Mouse (Mus musculus) 3134 (cell line): ENCODE results near the gene Npcd.

Experiments used
- DNase-seq: peaks from one replicate; pipeline ENCODE4 v3.0.0-alpha.2; 2011; ENCODE audit warnings: low spot score; ENCODE audit not compliant: insufficient read length; ENCODE audit errors: extremely low read depth

The Npcd gene

DNA sequence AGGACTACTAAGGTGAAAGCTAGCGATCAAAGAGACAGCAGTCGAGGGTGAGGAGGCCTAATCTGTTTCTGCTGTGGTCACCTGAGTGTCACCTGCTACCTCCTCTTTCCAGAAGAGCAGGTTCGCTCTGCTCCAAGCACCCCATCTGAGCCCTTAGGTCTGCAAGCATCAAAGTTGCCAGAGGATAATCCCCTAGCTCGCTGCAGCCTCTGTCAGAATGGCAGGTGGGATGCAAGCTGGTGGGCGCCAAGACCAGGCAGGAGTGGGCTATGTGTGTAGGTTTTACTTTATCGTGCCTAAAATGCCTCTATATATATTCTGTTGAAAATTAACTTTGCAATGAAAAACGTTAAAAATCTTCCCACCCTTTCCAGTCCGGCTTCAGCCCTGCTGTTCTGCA lies 28.8 kb downstream of the Npcd start:
- no peak for DNase-seq

DNA sequence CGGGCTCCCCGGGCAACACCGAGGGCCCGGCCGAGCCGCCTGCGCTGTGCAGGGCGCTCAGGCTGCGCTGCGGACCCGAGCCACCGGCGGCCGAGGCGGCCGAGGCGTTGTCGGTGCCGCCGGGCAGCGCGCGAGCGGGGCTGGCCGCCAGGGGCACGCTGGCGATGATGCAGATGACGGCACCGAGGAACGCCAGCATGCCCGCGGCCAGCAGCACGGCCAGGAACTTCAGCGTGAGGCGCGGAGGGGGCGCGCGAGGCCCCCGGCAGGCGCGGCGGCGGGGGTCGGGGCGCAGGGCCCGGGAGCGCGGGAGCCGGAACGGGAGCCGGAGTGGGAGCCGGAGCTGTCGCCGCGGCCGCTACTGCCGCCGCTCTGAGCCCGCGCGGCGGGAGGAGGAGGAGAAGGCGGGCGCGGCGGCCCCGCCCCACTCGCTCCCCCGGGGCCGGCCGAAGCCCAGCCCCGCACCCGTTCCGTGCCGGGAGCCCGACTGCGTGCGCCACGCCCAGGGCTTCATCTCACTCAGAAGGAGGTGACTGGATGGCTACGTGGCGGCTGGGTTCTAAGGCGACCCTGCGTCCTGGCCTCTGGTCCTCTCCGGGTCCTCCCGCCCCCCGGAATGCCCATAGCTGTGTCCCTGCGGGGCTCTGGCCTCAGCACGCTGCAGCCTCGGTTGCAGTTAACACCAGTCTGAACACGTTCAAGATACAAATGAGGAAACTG lies 29.5 kb downstream of the Npcd start, which contains the start of gene Nptxr:
Gene Nptxr (minus strand): TSS at position 415 of the 720 bp plus-strand sequence.
- peak; percentile 86 for DNase-seq

DNA sequence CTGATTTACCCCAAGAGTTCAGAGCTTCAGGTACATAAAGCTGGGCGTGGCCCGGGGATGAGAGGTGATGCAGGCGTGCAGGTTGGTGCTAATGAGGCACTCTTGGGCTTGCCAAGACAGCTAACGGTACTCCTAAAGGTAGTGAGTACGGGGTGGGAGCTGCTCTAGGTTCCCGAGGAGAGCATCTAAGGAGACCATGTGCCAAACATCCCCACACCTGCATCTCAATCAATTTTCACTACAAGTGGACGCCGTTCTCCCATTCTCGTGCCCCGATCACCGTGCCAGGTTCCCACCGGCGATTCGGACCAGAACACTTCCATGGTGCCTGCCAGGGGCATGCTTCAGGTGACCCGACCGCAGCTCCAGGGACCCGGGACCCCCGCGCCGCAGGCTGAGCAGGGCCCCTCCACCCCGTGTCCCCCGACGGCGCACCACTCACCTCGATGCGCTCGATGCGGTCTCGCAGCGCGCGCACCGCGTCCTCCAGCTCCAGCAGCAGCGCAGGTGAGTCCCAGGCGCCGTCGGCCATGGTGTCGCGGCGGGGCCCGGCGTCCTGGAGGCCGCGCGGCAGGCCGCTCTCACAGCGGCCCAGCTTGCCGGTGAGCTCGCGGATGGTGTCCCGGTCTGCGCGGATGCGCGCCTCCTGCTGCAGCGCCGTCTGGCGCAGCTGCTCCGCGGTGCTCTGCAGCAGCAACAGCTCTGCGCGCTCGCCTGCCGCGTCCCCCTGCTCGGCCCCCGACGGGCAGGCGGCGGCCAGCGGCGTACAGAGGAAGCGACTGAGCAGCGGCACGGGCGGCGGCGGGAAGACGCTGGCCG lies 30.3 kb downstream of the Npcd start:
- peak; percentile 73 for DNase-seq

DNA sequence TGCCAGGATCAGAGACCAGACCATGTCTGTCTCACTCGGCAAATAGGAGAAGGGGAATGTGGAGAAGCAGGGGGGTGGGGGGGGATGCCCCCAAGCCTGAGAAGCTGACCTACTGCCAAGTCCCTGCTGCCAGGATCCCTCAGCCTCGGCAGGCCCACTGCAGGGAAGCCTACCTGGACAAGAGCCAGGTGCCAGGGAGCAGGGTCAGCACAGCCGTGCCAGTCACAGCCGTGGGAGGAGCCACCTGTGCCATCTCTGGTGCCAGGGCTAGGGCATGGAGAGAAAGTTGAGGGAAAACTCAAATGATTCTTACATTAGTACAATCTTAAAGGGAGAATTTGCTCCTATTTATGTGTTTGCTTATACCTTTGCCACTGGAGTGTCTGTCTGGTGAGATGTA lies 31.7 kb downstream of the Npcd start:
- DNase-seq = no peak

DNA sequence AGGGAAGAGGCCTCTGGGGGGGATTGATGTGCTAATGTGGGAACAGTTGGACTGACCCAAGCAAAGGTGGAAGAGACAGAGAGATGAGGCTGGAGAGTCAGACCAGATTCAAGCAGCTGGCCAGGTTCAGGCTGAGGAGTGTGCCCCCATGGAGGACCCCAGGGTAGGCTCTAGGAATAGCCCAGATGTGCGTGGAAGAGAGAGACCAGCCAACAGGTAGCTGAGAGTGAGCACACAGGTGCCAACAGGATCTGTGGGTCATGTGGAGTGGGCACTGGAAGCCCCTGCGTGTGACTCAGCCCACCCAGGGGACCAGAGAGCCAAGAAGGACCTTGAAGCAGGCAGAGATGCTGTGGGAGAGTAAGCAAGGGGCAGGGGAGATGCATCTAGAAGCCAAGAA lies 32.4 kb downstream of the Npcd start:
- DNase-seq = no peak

DNA sequence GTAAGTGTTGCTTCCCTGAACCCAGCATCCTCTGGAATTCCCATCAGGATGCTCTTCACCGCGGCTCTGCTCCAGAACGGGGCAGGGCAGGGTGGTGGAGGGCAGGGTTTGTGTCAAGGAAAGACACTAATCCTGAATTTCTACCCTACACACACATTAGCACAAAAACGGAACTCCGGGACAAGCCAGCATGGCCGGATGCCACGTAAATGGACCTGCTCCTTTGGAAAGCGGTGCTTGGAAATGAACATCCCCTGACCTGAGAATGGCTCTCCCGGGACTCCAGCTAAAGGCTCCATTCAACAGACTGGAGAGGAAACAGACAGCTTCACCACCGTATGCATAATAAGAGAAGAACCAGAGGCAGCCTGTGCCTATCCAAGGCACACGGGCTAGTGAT lies 33.3 kb downstream of the Npcd start:
- no peak for DNase-seq

DNA sequence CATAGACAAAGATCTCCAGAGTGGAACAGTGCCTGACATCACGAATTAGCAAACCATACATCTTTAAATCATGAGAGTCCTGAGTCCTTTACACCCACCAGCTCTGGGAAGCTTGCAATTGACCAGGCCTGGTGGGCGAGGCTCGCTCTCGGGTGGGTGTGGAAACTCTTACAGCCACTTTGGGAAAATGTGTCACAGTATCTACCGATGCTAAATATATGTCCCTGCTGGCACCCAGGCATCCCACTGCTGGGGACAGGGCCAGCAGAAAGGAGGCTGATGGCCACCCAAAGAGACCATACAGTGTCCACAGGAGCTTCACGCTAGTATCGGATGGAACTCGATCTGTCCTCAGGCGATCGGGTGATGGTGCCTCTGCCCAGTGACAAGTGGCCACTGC lies 35.4 kb downstream of the Npcd start:
- DNase-seq = no peak

DNA sequence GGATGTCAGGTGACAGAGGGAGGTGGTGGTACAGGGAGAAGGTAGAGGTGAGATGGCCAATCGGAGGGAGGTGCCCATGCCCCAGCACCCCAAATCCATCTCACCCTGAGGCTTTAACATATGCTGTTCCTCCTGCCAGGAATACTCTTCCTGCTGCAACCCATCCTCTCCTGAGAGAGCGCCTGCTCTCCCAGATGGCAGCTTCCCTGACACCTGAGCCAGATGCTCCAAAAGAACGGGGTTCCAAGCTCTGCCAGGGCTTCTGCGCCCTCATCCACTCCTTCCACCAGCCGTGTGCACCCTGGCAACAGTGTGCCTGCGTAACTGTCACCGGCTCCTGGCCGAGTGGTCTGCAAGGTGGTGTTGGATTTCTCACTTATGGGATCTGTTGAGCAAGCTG lies 36.4 kb downstream of the Npcd start:
- no peak for DNase-seq

DNA sequence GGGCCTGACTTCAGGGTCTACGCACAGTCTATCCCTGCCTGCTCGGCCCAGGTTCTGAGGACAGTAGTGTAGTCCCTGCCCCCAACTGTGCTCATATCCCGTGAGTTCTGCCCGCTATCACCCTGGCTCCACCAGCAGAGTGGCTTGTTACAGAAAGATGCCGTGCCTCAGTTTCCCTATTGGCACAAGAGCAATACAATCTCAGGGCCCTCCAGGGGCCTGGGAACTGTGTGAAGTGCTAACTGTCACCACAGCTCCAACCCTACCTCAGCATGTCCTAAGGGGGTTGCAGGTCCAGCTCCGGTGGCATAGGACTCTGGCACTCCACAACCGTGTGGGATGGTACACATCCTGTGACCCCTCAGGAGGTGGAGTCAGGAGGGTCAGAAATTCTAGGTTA lies 36.9 kb downstream of the Npcd start:
- DNase-seq = no peak

DNA sequence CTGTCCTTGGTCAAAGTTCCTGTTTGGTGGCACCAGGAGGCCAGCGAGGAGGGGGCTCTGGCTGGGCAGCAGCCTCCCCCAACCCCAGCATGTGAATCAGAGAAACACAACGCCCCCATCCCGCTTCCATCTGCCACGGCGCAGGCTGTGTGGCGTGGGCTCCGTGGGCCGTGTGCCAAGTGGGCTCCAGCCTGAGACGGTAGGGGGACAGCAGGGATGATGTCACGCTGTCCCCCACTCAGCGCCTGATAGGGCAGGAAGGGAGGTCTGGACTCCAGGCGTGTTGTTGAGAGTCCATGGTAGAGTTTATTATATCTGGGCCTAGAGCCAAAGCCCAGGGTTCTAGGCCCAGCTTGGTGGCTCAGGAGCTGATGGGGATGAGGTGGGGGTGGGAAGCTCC lies 37.8 kb downstream of the Npcd start:
- no peak for DNase-seq

DNA sequence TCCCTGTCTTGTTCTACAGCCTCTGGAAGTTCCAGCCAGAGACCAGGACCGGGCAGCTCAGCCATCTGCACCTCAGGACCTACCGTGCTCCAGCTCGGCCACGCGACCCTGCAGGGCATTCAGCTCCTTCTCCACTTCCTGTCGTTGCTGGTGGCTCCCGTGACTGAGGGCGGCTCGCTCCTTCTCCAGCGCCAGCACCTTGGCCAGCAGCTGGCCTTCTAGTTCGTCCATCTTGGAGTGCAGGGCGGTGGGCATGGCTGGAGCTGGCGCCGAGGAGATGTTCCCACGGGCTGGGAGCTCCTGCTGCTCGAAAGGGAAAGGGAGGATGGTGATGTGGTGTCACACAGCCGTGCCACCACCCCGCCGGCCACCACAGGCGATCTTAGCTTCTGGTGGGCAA lies 39.9 kb downstream of the Npcd start:
- no peak for DNase-seq

DNA sequence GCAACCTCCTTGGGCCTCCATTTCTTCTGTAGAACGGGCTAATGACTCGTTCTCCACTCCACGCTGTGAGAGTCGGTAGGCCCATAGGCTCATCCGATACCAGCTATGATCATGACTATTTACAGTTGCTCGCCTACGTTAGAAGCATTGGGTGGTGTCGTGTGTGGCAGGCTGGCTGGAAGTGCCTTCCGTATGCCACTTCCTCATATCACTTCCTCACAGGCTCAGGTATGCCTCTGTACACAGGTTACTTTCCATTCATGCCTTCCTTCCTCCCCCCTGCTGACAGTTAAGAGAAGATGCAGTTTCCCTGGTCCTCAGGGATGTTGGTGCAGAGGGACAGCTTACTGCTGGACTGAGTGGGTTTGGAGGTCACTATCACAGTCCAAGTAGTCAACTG lies 41.0 kb downstream of the Npcd start:
- DNase-seq = no peak

DNA sequence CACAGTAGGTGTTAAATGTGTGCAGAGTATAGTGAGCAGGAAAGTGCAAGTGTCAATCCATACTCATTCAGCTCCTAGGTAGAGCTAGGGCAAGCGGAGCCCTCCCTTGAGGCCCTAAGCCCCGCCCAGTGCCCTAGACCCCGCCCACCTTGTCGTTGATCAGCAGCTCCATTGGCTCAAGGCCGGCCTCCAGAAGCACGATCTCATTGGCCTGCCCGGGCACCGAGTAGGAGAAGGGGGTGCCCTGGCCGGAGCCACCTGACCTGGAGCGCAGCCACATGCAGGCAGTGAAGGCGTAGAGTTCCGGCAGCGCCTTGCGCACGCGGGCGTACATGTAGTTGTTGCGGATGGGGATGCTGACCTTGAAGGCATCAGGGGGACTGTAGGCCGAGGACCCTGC lies 41.6 kb downstream of the Npcd start:
- no peak for DNase-seq

DNA sequence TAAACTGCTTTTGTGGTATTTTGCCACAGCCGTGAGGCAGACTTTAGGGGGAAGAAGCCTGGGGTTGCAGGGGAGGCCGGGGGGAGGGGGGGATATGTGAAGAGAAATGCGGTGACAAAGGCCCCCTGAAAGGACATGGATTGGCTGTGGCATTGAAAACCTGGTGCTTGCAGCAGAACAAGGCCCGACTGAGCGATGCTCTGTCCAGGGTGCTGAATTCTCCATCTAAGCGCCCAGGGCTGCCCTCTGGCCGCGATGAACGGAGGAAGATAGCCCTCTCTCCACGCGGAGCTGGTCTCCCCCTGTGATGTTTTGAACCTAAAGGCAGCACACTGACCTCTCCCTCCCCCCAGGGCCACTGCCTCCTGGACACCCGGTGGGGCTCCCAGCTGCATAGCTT lies 42.5 kb downstream of the Npcd start:
- no peak for DNase-seq

DNA sequence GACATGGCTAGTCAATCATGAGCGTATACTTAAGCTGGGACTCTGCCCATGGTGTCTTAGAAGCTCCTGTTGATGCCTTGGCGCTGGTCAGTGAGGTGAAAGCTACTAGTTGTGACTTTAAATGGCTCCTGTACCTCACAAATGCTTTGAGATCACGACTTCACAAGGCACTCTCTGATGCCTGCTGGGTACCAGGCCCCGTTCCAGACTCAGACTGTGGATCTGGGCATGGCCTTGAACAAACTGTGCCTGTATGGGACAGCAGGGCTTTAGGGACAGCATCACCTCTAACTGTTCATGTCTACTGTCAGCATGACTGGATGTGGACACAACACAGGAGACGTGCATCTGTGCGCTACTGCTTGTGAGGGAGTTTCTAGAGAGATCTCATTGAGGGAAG lies 43.1 kb downstream of the Npcd start:
- DNase-seq = no peak

DNA sequence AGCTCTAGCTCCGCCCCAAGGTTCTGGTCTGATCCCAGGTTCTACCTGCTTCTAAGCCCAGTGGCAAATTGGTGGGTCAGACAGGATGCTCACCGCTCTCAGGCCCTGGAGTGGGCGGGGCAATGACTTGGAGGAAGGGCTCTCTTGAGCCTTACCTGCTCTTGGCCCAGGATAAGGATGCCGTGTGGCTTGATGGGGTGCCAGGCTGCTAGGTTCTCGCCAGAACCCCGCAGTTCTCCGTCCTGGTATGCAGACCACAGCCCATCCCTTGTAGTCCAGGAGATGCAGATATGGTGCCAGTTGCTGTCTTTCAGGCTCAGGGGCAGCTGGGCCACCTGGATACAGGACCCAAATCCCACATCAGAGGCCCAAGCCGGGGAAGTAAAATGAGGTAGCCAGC lies 43.9 kb downstream of the Npcd start:
- DNase-seq = no peak

DNA sequence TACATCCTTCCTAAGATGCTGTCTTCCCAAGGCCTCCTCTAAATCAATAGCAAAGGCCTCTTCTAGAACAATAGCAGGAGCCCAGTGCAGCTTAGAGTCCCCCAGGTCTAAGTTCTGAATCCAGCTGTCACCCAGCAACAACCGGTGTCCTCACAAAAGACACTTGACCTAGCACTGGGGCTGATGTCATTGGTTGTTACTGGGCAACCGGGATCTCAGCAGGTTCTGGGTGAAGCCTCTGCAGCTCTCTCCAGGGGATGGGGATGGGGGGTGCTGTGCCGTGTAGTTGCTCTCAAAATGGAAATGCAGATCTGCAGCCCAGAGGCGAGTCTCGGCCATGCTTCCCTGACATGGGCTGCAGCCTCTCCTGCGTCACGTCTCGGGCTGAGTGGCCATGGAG lies 46.2 kb downstream of the Npcd start:
- DNase-seq = no peak

DNA sequence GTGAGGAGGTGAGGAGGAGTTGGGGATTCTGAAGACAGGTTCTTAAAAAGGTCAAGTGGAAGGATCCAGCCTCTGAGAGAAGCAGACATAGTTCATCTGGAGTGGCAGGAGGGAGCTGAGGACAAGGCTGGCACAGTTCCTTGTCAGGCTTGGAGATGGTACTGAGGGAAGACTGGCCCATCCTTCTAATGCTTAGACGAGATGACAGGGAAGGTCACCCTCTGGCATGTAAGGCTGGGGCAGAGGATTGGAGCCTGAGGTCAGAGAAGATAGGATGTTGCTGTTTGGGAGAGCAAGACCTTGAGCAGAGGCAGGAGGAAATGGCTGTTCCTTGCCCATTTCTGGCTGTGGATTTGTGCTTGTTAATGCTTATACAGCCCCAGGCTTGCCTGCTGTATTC lies 49.0 kb downstream of the Npcd start:
- DNase-seq = no peak

DNA sequence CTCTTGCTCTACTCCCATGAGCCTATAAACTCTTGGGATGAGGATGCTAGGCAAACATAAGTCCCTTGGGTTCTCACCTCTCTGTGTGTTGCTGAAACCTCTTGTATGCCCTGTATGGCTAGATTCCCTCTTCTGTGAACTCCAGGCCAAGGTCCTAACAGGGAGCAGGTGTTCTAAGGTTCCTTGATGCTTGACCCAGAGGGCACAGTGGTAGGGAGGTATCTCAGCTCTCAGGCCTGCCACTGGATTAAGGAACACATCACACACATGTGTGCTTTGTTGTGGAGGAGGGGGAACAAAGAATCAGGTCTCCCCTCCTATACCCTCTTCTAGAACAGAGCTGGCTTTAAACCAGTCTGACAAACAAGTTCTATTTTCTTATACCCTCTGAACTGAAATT lies 56.3 kb downstream of the Npcd start, which contains the start of gene Dnal4:
Gene Dnal4 (minus strand): TSS at position 101 of the 400 bp plus-strand sequence.
- no peak for DNase-seq

DNA sequence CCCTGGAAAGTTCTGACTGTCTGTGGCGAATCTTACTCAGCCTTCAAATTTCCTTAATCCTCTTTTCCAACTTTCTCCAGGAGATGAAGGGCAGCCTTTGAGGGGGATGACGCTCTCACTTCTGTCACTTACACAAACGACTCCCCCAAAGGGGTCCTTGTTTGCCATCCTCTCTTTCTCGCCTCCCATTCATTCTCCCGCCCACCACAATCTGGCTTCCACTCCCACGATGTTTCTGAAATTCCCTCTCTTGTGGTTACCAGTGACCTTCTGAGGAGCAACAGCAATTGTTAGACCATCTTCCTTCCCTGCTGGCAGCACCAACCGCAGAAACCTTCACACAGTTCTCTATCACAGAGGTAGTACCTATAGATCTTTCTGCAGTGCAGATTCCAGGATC lies 58.4 kb downstream of the Npcd start:
- no peak for DNase-seq

DNA sequence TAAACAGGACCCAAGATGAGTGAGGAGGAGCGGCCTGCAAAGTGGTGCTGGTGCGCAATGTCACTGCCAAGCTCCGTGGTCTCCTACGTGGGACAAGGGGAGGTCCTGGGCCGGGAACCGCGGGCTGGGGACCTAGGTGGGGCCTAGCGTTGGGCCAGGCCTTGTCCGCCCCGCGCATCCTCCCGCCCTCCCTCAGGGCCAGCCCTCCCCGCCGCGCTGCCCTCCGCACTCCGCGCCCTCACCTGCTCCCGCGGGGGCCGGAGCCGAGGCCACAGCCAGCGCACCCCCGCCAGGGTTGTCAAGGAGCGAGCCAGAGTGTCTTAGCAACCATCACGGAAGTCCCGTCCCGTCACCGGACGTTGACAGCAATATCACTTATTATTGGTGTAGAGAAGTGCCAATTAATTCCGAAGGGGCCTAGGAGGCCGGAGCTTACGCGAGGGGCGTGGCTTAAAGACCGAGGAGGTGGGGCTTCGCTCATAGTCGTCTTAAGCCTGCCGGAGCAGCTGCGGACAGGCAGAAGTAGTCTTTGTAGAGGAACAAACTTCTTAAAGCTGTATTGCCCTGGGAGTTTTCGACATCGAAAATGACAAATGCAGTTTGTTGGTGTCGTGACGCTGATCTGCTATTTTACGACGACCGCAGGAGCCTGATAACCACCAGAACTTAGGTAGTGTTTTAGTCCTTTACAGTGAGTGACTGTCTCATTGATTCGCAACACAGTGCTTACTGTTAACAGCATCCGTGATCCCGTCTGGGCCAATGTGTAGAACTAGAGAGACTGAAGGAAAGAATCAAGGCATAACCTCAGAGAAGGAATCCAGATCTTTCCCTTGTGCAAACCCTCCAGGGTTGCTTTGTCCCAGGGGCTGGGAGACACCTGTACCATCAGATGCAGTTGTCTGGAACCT lies 59.7 kb downstream of the Npcd start:
- peak; percentile 91 for DNase-seq
